Mouse (Mus musculus): ENCODE measurements around the gene Olfr523. TPM values are rescaled to one million over a fixed set of nuclear protein-coding genes. Genes with fewer than 3 reads are reported as not detected.

The Olfr523 gene
- total and polyA plus RNA-seq, 2 experiments from 2014 or later, result 0.05 TPM; not detected in 1

DNA sequence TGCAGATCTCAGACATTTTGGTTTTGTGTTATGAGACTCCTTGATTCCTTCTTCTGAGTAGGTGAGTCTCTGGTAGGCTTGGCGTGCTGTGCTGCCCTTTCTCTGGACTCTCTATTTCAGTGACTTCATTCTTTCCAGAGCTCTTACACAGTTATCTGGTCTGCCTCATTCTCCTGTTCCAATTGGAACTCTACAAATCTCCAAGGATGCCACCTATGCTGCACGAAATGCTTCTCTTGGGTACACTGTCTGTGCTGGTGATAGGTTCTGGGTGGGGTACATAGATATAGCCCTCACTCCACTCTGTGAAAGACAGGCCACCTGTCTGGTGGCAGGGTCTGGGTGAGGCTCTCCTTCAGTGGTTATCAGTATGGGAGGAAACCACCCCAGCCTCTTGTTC is 45.0 kb downstream of the Olfr523 start, which contains the start of gene Cd163l1:
TSS of gene Cd163l1 (plus strand) at position 301 of the 400 bp plus-strand sequence.
- 90% methylated on average over 2 of the region's 2 CpGs for WGBS
- H3K4me1 ChIP-seq (ENCODE audit: insufficient read depth, low read length), result no peaks in the 10 kb centered on the region
- no peak for ATAC-seq (ENCODE audit: low FRiP score)

DNA sequence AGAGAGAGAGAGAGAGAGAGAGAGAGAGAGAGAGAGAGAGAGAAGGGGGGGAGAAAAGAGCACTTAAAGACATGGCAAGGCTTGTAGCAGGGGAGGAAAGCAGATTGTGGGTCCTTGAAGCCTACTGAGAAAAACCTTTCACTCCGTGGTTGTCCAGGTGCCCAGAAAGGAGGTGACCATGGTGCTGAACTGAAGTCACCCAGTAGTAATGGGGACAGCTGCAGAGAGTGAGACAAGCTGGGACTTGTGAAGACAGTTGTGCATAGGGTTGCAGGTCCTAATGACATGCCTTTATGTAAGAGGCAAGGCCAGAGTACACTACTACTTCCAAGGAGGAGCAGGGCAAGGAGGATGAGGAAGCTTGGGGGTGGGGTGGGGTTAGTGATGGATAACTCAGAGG is 46.3 kb downstream of the Olfr523 start:
- no peak overlapping the region for H3K9ac ChIP-seq (replicated peaks; ENCODE audit: low read length, poor library complexity, severe bottlenecking)
- DNase-seq (ENCODE audit: low spot score) (no peak), ATAC-seq (ENCODE audit: low FRiP score) (no peak)
- H3K36me3 ChIP-seq (ENCODE audit: insufficient read depth, low read length), result no peaks in the 10 kb centered on the region
- 29% methylated on average over 1 of the region's 1 CpGs for WGBS
- H3K27ac ChIP-seq (ENCODE audit: low read depth, low read length), result no peak overlapping the region
- no peaks in the 10 kb centered on the region for H3K27me3 ChIP-seq (ENCODE audit: insufficient read depth, low read length)
- no peak for TF ChIP-seq CTCF (IDR thresholded peaks at IDR 0.05)
- no peaks in the 10 kb centered on the region for H3K9me3 ChIP-seq (ENCODE audit: low read length)
- no peak overlapping the region for H3K4me2 ChIP-seq (ENCODE audit: low read depth, low read length, poor library complexity, severe bottlenecking)
- H3K4me1 ChIP-seq (ENCODE audit: insufficient read depth, low read length), result no peaks in the 10 kb centered on the region
- H3K4me3 ChIP-seq (ENCODE audit: low read depth, low read length), result no peak overlapping the region

More for the DNA sequence above, 45.0 kb downstream of the Olfr523 start, which contains the start of gene Cd163l1:
- H3K9ac ChIP-seq (replicated peaks; ENCODE audit: low read length, poor library complexity, severe bottlenecking), result no peak within 1 kb of the TSS
- no peak within 1 kb of the TSS for H3K4me2 ChIP-seq (ENCODE audit: low read depth, low read length, poor library complexity, severe bottlenecking)
- no peaks in the 10 kb centered on the region for H3K27me3 ChIP-seq (ENCODE audit: insufficient read depth, low read length)
- H3K4me3 ChIP-seq (ENCODE audit: low read depth, low read length), result no peak within 1 kb of the TSS
- TF ChIP-seq CTCF (IDR thresholded peaks at IDR 0.05), result no peak
- no peaks in the 10 kb centered on the region for H3K9me3 ChIP-seq (ENCODE audit: low read length)
- H3K27ac ChIP-seq (ENCODE audit: low read depth, low read length), result no peak within 1 kb of the TSS
- DNase-seq (ENCODE audit: low spot score), result no peak
- no peaks in the 10 kb centered on the region for H3K36me3 ChIP-seq (ENCODE audit: insufficient read depth, low read length)

GRCm38 (mm10) chr7:140220375-140220774 is 47.4 kb downstream of the Olfr523 start:
- ATAC-seq (ENCODE audit: low FRiP score), result no peak
- no peak overlapping the region for H3K4me3 ChIP-seq (ENCODE audit: low read depth, low read length)
- TF ChIP-seq CTCF (IDR thresholded peaks at IDR 0.05), result no peak
- DNase-seq (ENCODE audit: low spot score), result no peak
- WGBS, result 83% methylated on average over 4 of the region's 4 CpGs
- H3K27ac ChIP-seq (ENCODE audit: low read depth, low read length), result no peak overlapping the region
- H3K4me2 ChIP-seq (ENCODE audit: low read depth, low read length, poor library complexity, severe bottlenecking), result no peak overlapping the region
- H3K9me3 ChIP-seq (ENCODE audit: low read length), result no peaks in the 10 kb centered on the region
- no peaks in the 10 kb centered on the region for H3K36me3 ChIP-seq (ENCODE audit: insufficient read depth, low read length)
- H3K4me1 ChIP-seq (ENCODE audit: insufficient read depth, low read length), result no peaks in the 10 kb centered on the region
- no peak overlapping the region for H3K9ac ChIP-seq (replicated peaks; ENCODE audit: low read length, poor library complexity, severe bottlenecking)
- no peaks in the 10 kb centered on the region for H3K27me3 ChIP-seq (ENCODE audit: insufficient read depth, low read length)

DNA sequence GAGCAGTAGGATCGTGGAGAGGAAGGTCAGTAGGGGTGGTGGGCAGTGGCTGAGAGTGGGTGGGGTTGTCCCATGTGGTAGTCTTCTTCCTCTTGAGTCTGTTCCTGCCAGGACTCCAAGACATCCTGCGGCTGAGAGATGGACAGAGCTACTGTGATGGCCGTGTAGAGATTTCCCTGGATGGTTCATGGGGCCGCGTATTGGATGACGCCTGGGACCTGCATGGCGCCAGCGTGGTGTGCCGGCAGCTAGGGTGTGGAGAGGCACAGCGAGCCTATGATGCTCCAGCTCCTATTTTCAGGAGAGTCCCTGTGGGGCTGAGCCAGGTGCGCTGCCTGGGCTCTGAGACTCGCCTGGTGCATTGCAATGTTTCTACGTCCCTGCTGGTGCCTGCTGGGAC is 51.2 kb downstream of the Olfr523 start:
- ATAC-seq (ENCODE audit: low FRiP score) (no peak), DNase-seq (ENCODE audit: low spot score) (no peak)
- no peaks in the 10 kb centered on the region for H3K4me1 ChIP-seq (ENCODE audit: insufficient read depth, low read length)
- H3K9ac ChIP-seq (replicated peaks; ENCODE audit: low read length, poor library complexity, severe bottlenecking), result no peak overlapping the region
- H3K4me2 ChIP-seq (ENCODE audit: low read depth, low read length, poor library complexity, severe bottlenecking), result no peak overlapping the region
- no peak overlapping the region for H3K27ac ChIP-seq (ENCODE audit: low read depth, low read length)
- TF ChIP-seq CTCF (IDR thresholded peaks at IDR 0.05), result no peak
- H3K4me3 ChIP-seq (ENCODE audit: low read depth, low read length), result no peak overlapping the region
- H3K9me3 ChIP-seq (ENCODE audit: low read length), result no peaks in the 10 kb centered on the region
- H3K27me3 ChIP-seq (ENCODE audit: insufficient read depth, low read length), result no peaks in the 10 kb centered on the region
- no peaks in the 10 kb centered on the region for H3K36me3 ChIP-seq (ENCODE audit: insufficient read depth, low read length)
- whole genome bisulfite sequencing, result 89% methylated on average over 13 of the region's 13 CpGs

Other genes starting within 250 kb of the Olfr523 start
- not detected in 2 replicates for gene Utf1, start 229.4 kb upstream of the Olfr523 start, total RNA-seq (2014; rRNA removed)
- gene Utf1, start 229.4 kb upstream of the Olfr523 start, polyA plus RNA-seq (2015; fragmentation: Nextera tagmentation; extraction: Ambion mirVana), result not detected in 2 replicates
- gene 6430531B16Rik, start 194.5 kb upstream of the Olfr523 start, total RNA-seq (2014; rRNA removed), result 1.0 and 1.6 TPM in 2 replicates
- gene 6430531B16Rik, start 194.5 kb upstream of the Olfr523 start, polyA plus RNA-seq (2015; fragmentation: Nextera tagmentation; extraction: Ambion mirVana), result 1.5 and 1.6 TPM in 2 replicates
- gene Adam8, start 180.7 kb upstream of the Olfr523 start, total RNA-seq (2014; rRNA removed), result 1.2 and 2.7 TPM in 2 replicates
- gene Adam8, start 180.7 kb upstream of the Olfr523 start, polyA plus RNA-seq (2015; fragmentation: Nextera tagmentation; extraction: Ambion mirVana), result 0.42 and 0.53 TPM in 2 replicates
- 33.6 and 42.5 TPM in 2 replicates for gene Zfp511, start 136.8 kb upstream of the Olfr523 start, total RNA-seq (2014; rRNA removed)
- gene Zfp511, start 136.8 kb upstream of the Olfr523 start, polyA plus RNA-seq (2015; fragmentation: Nextera tagmentation; extraction: Ambion mirVana), result 63.5 and 68.5 TPM in 2 replicates
- 66.9 and 70.1 TPM in 2 replicates for gene Tubgcp2, start 136.5 kb upstream of the Olfr523 start, total RNA-seq (2014; rRNA removed)
- 61.6 and 65.2 TPM in 2 replicates for gene Tubgcp2, start 136.5 kb upstream of the Olfr523 start, polyA plus RNA-seq (2015; fragmentation: Nextera tagmentation; extraction: Ambion mirVana)
- gene Msx3, start 124.1 kb upstream of the Olfr523 start, total RNA-seq (2014; rRNA removed), result 0.16 and 0.47 TPM in 2 replicates
- 0.10 TPM in 1 of 2 replicates, not detected in the other for gene Msx3, start 124.1 kb upstream of the Olfr523 start, polyA plus RNA-seq (2015; fragmentation: Nextera tagmentation; extraction: Ambion mirVana)
- 404 and 435 TPM in 2 replicates for gene Caly, start 90.7 kb upstream of the Olfr523 start, total RNA-seq (2014; rRNA removed)
- gene Caly, start 90.7 kb upstream of the Olfr523 start, polyA plus RNA-seq (2015; fragmentation: Nextera tagmentation; extraction: Ambion mirVana), result 595 and 645 TPM in 2 replicates
- not detected in 2 replicates for gene Prap1, start 79.8 kb upstream of the Olfr523 start, total RNA-seq (2014; rRNA removed)
- gene Prap1, start 79.8 kb upstream of the Olfr523 start, polyA plus RNA-seq (2015; fragmentation: Nextera tagmentation; extraction: Ambion mirVana), result not detected in 2 replicates
- gene Fuom, start 70.8 kb upstream of the Olfr523 start, total RNA-seq (2014; rRNA removed), result 26.0 and 47.0 TPM in 2 replicates
- gene Fuom, start 70.8 kb upstream of the Olfr523 start, polyA plus RNA-seq (2015; fragmentation: Nextera tagmentation; extraction: Ambion mirVana), result 46.1 and 47.6 TPM in 2 replicates
- gene Paox, start 57.4 kb upstream of the Olfr523 start, total RNA-seq (2014; rRNA removed), result 8.7 and 12.5 TPM in 2 replicates
- gene Paox, start 57.4 kb upstream of the Olfr523 start, polyA plus RNA-seq (2015; fragmentation: Nextera tagmentation; extraction: Ambion mirVana), result 6.9 and 8.6 TPM in 2 replicates
- 75.5 and 78.1 TPM in 2 replicates for gene Echs1, start 56.7 kb upstream of the Olfr523 start, total RNA-seq (2014; rRNA removed)
- gene Echs1, start 56.7 kb upstream of the Olfr523 start, polyA plus RNA-seq (2015; fragmentation: Nextera tagmentation; extraction: Ambion mirVana), result 108 and 119 TPM in 2 replicates
- gene Mtg1, start 35.7 kb upstream of the Olfr523 start, total RNA-seq (2014; rRNA removed), result 9.9 and 10.0 TPM in 2 replicates
- gene Mtg1, start 35.7 kb upstream of the Olfr523 start, polyA plus RNA-seq (2015; fragmentation: Nextera tagmentation; extraction: Ambion mirVana), result 31.3 and 33.7 TPM in 2 replicates
- 63.9 and 70.5 TPM in 2 replicates for gene Sprn, start 18.3 kb upstream of the Olfr523 start, total RNA-seq (2014; rRNA removed)
- gene Sprn, start 18.3 kb upstream of the Olfr523 start, polyA plus RNA-seq (2015; fragmentation: Nextera tagmentation; extraction: Ambion mirVana), result 34.9 and 38.3 TPM in 2 replicates
- gene Olfr522, start 8.5 kb upstream of the Olfr523 start, total RNA-seq (2014; rRNA removed), result not detected in 2 replicates
- gene Olfr522, start 8.5 kb upstream of the Olfr523 start, polyA plus RNA-seq (2015; fragmentation: Nextera tagmentation; extraction: Ambion mirVana), result not detected in 2 replicates
- not detected in 2 replicates for gene Olfr524, start 32.7 kb downstream of the Olfr523 start, total RNA-seq (2014; rRNA removed)
- not detected in 2 replicates for gene Olfr524, start 32.7 kb downstream of the Olfr523 start, polyA plus RNA-seq (2015; fragmentation: Nextera tagmentation; extraction: Ambion mirVana)
- not detected in 2 replicates for gene Cd163l1, start 45.0 kb downstream of the Olfr523 start, total RNA-seq (2014; rRNA removed)
- not detected in 2 replicates for gene Cd163l1, start 45.0 kb downstream of the Olfr523 start, polyA plus RNA-seq (2015; fragmentation: Nextera tagmentation; extraction: Ambion mirVana)
- not detected in 2 replicates for gene 5830411N06Rik, start 74.1 kb downstream of the Olfr523 start, total RNA-seq (2014; rRNA removed)
- gene 5830411N06Rik, start 74.1 kb downstream of the Olfr523 start, polyA plus RNA-seq (2015; fragmentation: Nextera tagmentation; extraction: Ambion mirVana), result 0.04 TPM in 1 of 2 replicates, not detected in the other
- not detected in 2 replicates for gene Olfr525, start 147.6 kb downstream of the Olfr523 start, total RNA-seq (2014; rRNA removed)
- not detected in 2 replicates for gene Olfr525, start 147.6 kb downstream of the Olfr523 start, polyA plus RNA-seq (2015; fragmentation: Nextera tagmentation; extraction: Ambion mirVana)
- gene Olfr527, start 160.8 kb downstream of the Olfr523 start, total RNA-seq (2014; rRNA removed), result not detected in 2 replicates
- gene Olfr527, start 160.8 kb downstream of the Olfr523 start, polyA plus RNA-seq (2015; fragmentation: Nextera tagmentation; extraction: Ambion mirVana), result not detected in 2 replicates
- gene Olfr60, start 188.5 kb downstream of the Olfr523 start, total RNA-seq (2014; rRNA removed), result not detected in 2 replicates
- gene Olfr60, start 188.5 kb downstream of the Olfr523 start, polyA plus RNA-seq (2015; fragmentation: Nextera tagmentation; extraction: Ambion mirVana), result not detected in 2 replicates
- not detected in 2 replicates for gene Olfr530, start 203.1 kb downstream of the Olfr523 start, total RNA-seq (2014; rRNA removed)
- not detected in 2 replicates for gene Olfr530, start 203.1 kb downstream of the Olfr523 start, polyA plus RNA-seq (2015; fragmentation: Nextera tagmentation; extraction: Ambion mirVana)
- gene Olfr531, start 229.7 kb downstream of the Olfr523 start, total RNA-seq (2014; rRNA removed), result not detected in 2 replicates
- gene Olfr531, start 229.7 kb downstream of the Olfr523 start, polyA plus RNA-seq (2015; fragmentation: Nextera tagmentation; extraction: Ambion mirVana), result not detected in 2 replicates
- not detected in 2 replicates for gene Olfr532, start 248.4 kb downstream of the Olfr523 start, total RNA-seq (2014; rRNA removed)
- not detected in 2 replicates for gene Olfr532, start 248.4 kb downstream of the Olfr523 start, polyA plus RNA-seq (2015; fragmentation: Nextera tagmentation; extraction: Ambion mirVana)